Mouse (Mus musculus) hindbrain, postnatal 0 days (tissue): ENCODE data around the gene Hbp1. TPM values are rescaled to one million over a fixed set of nuclear protein-coding genes. Genes with fewer than 3 reads are reported as not detected.

Experiments used
- ATAC-seq: fragments of 200-750 bp; cut with Nextera tagmentation; 2 replicates; pipeline ENCODE4 v1.8.0; 2017; ENCODE audit warnings: mild to moderate bottlenecking, moderate TSS enrichment, moderate library complexity
- DNase-seq: peaks from one replicate; pipeline ENCODE4 v3.0.0-alpha.2; 2015; ENCODE audit warnings: low spot score
- H3K27ac ChIP-seq: fragments of 300-500 bp; sonication (generic); 2 replicates; pipeline ENCODE4 v1.5.1; 2014; ENCODE audit warnings: mild to moderate bottlenecking
- H3K27me3 ChIP-seq: fragments of 300-500 bp; sonication (generic); 2 replicates; pipeline ENCODE4 v1.6.1; 2014; ENCODE audit warnings: low read length, mixed read lengths; ENCODE audit not compliant: insufficient read depth
- H3K36me3 ChIP-seq: fragments of 300-500 bp; sonication (generic); 2 replicates; pipeline ENCODE4 v1.6.1; 2014; ENCODE audit warnings: low read length, mixed read lengths; ENCODE audit not compliant: insufficient read depth
- H3K4me1 ChIP-seq: fragments of 300-500 bp; sonication (generic); 2 replicates; pipeline ENCODE4 v1.6.1; 2014; ENCODE audit warnings: antibody characterized with exemption, low read length, mixed read lengths; ENCODE audit not compliant: insufficient read depth
- H3K4me2 ChIP-seq: fragments of 300-500 bp; sonication (generic); 2 replicates; pipeline ENCODE4 v1.6.1; 2014; ENCODE audit warnings: low read depth, mild to moderate bottlenecking, low read length, moderate library complexity, mixed read lengths
- H3K4me3 ChIP-seq: fragments of 300-500 bp; sonication (generic); 2 replicates; pipeline ENCODE4 v1.5.1; 2014; ENCODE audit warnings: low read length
- H3K9ac ChIP-seq: fragments of 300-500 bp; sonication (generic); replicated peaks from 2 replicates; pipeline ENCODE4 v1.6.1; 2014; ENCODE audit warnings: mild to moderate bottlenecking, low read length, moderate library complexity, mixed read lengths
- H3K9me3 ChIP-seq: fragments of 300-500 bp; sonication (generic); 2 replicates; pipeline ENCODE4 v1.6.1; 2016; ENCODE audit warnings: low read length, mixed read lengths
- CTCF ChIP-seq: IDR thresholded peaks from 2 replicates; pipeline ENCODE4 v1.5.1; 2016; ENCODE audit warnings: antibody characterized with exemption, control low read depth, low read depth
- WGBS: fragments of 180-500 bp; shearing (Covaris S2); extraction: QIAGEN DNeasy Blood & Tissue Kit; methylation state at CpG from one replicate; pipeline ENCODE4 v1.1.7; 2014; 5-methylcytosine and 5-hydroxymethylcytosine counted together
- polyA plus RNA-seq: library from polyadenylated mRNA; unstranded; fragments of >200 nt; fragmentation: Nextera tagmentation; extraction: Ambion mirVana; gene quantifications from 2 replicates; pipeline ENCODE4 v1.2.1, GENCODE M21; 2015
- total RNA-seq: library from RNA; depleted of rRNA; stranded (reverse); fragments of >200 nt; gene quantifications from 2 replicates; pipeline ENCODE4 v1.2.3, GENCODE M21; 2014

Hbp1 gene
- total and polyA plus RNA-seq, 2 experiments from 2014 or later: 40.3 to 49.7 TPM

DNA sequence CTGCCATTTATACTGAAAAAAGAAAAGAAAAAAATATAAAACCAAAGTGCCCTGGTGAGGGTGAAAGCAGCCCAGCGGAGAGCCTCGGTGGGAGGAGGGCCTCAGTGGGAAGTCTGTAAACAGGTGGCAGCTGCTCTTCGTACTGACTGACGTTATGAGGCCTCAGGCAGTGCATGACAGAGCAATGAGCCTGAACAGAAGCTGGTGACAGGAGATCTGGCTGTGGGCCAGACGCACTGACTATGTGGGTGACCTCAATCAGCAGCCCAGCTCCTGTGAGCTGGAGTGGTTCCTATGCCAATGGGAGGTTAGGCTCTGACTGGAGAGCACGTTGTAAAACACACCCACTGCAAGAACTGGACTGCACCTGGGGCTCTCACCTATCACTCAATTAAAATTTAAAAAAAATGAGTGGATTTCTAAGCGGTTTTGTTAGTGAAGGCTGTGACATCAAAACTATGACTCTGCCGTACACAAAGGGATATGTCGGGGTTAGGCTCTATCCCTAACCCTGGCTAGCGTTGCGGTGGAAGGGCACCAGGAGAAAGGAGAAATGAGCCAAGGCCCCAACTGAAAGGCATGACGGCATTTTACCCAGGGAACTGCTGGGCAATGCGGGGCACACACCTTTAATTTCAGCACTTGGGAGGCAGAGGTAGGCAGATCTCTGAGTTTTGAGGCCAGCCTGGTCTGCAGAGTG is 23.3 kb upstream of the Hbp1 start:
- no peak overlapping the region for H3K4me3 ChIP-seq
- no peak overlapping the region for H3K27ac ChIP-seq
- 48% methylated on average over 13 of the region's 13 CpGs for WGBS
- no peaks in the 10 kb centered on the region; the same call in 1 of the 2 replicates for H3K36me3 ChIP-seq
- no peak overlapping the region for H3K9ac ChIP-seq
- DNase-seq (peak; percentile 79), ATAC-seq (peak; percentile 83)
- no peaks in the 10 kb centered on the region for H3K9me3 ChIP-seq
- no peak overlapping the region for H3K4me2 ChIP-seq
- no peaks in the 10 kb centered on the region for H3K4me1 ChIP-seq
- no peak for TF ChIP-seq CTCF
- H3K27me3 ChIP-seq: no peaks in the 10 kb centered on the region

- H3K27ac ChIP-seq: no peak overlapping the region
- DNase-seq (no peak), ATAC-seq (no peak)
- no peak overlapping the region for H3K9ac ChIP-seq
- WGBS: 84% methylated on average over 8 of the region's 8 CpGs
- H3K36me3 ChIP-seq: no peaks in the 10 kb centered on the region; the same call in 1 of the 2 replicates
- no peak overlapping the region for H3K4me2 ChIP-seq
- H3K27me3 ChIP-seq: no peaks in the 10 kb centered on the region
- H3K4me3 ChIP-seq: no peak overlapping the region
- no peaks in the 10 kb centered on the region for H3K9me3 ChIP-seq
- no peaks in the 10 kb centered on the region for H3K4me1 ChIP-seq
- TF ChIP-seq CTCF: no peak
Observed at GRCm38 (mm10) chr12:31971547-31971946, 21.2 kb upstream of the Hbp1 start.

DNA sequence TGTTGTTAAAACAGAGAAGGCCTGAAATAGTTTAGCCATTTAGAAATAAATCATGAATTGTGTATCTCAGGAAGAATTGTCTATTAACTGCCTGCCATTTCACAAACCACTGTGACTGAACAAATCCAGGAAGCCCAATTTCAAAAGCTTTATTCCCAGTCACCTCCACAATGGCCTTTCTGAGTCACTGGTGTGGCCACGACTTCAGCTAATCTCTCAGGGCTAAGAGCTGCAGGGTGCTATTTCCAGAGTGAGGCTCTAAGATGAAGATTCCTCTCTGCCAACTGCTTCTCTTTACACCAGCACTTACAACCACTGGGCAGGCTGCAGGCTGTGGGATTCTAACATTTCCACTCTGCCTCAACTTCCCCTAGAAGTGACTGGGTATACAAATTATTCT is 18.8 kb upstream of the Hbp1 start:
- no peak for TF ChIP-seq CTCF
- H3K27ac ChIP-seq: no peak overlapping the region
- H3K4me3 ChIP-seq: no peak overlapping the region
- no peak overlapping the region for H3K9ac ChIP-seq
- 23% methylated on average over 1 of the region's 1 CpGs for WGBS
- H3K36me3 ChIP-seq: no peaks in the 10 kb centered on the region; the same call in 1 of the 2 replicates
- H3K4me2 ChIP-seq: no peak overlapping the region
- H3K9me3 ChIP-seq: no peaks in the 10 kb centered on the region
- H3K27me3 ChIP-seq: no peaks in the 10 kb centered on the region
- no peak for DNase-seq
- ATAC-seq: no peak
- no peaks in the 10 kb centered on the region for H3K4me1 ChIP-seq

DNA sequence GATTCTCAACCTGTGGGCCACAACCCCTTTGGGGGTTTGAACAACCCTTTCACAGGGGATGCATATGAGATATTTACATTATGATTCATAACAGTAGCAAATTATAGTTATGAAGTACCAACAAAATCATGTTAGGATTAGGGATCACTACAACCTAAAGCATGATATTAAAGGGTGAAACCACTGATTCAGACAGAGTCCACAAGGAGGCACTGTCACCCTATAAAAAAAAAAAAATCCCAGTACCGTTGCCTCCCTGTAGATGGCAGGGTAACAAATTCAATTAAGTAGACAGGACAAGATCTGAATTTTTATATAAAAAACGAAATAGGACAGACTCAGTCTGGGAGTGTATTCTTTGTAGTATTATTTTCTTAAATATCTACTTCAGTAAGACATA is 17.2 kb upstream of the Hbp1 start:
- Histone ChIP-seq H3K27me3 (no peaks in the 10 kb centered on the region), H3K36me3 (no peaks in the 10 kb centered on the region; the same call in 1 of the 2 replicates), H3K27ac (no peak overlapping the region), H3K4me3 (no peak overlapping the region), H3K9ac (no peak overlapping the region), H3K4me2 (no peak overlapping the region), H3K9me3 (no peaks in the 10 kb centered on the region), H3K4me1 (no peaks in the 10 kb centered on the region)
- peak; percentile 46; the same call in 1 of the 2 replicates for ATAC-seq
- WGBS: 1% methylated on average over 2 of the region's 2 CpGs
- DNase-seq: peak; percentile 78
- peak; percentile 93 for TF ChIP-seq CTCF

DNA sequence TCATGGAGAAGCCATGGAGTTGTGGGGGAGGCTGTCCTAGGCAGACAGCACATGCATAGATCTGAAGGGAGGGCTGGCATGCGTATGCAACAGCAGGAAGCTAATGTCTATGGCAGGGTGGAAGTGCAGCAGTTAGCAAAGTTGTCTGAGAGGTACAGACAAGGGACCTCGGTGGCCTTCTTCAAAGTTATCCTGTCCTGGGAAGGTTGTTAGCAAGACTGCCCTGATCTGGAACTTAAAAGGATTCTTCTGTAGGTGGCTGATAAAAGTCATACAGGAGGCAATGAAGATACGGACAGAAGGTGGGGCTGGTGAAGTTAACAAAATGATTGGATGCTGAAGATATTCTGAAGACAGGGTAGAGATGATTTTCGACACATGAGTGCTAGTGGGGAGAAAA is 16.1 kb upstream of the Hbp1 start:
- DNase-seq (no peak), ATAC-seq (no peak)
- Histone ChIP-seq H3K4me3 (no peak overlapping the region), H3K9me3 (no peaks in the 10 kb centered on the region), H3K27me3 (no peaks in the 10 kb centered on the region), H3K27ac (no peak overlapping the region), H3K36me3 (no peaks in the 10 kb centered on the region), H3K9ac (no peak overlapping the region), H3K4me2 (no peak overlapping the region), H3K4me1 (no peaks in the 10 kb centered on the region)
- 90% methylated on average over 4 of the region's 4 CpGs for WGBS
- no peak for TF ChIP-seq CTCF

- Histone ChIP-seq H3K9me3 (no peaks in the 10 kb centered on the region), H3K4me2 (no peak overlapping the region), H3K9ac (no peak overlapping the region), H3K27ac (no peak overlapping the region), H3K36me3 (peaks cover 5% of the 10 kb centered on the region; the same call in 1 of the 2 replicates), H3K4me1 (no peaks in the 10 kb centered on the region), H3K4me3 (no peak overlapping the region), H3K27me3 (no peaks in the 10 kb centered on the region)
- no peak for TF ChIP-seq CTCF
- WGBS: 88% methylated on average over 12 of the region's 12 CpGs
- ATAC-seq (no peak), DNase-seq (no peak)
Observed at GRCm38 (mm10) chr12:31965517-31966212, 15.3 kb upstream of the Hbp1 start.

GRCm38 (mm10) chr12:31964074-31964473 is 13.7 kb upstream of the Hbp1 start:
- no peak for DNase-seq
- TF ChIP-seq CTCF: no peak
- WGBS: 77% methylated on average over 6 of the region's 6 CpGs

More at GRCm38 (mm10) chr12:31964074-31964473, 13.7 kb upstream of the Hbp1 start:
- H3K27me3 ChIP-seq: no peaks in the 10 kb centered on the region
- no peak overlapping the region for H3K4me3 ChIP-seq
- H3K9ac ChIP-seq: no peak overlapping the region
- no peaks in the 10 kb centered on the region for H3K4me1 ChIP-seq
- no peak overlapping the region for H3K27ac ChIP-seq
- H3K4me2 ChIP-seq: no peak overlapping the region
- ATAC-seq: 0 out of 2 replicates have a peak, but pooled peaks have one; percentile 16
- peaks cover 10% of the 10 kb centered on the region; the same call in 1 of the 2 replicates for H3K36me3 ChIP-seq
- no peaks in the 10 kb centered on the region for H3K9me3 ChIP-seq
